Mouse (Mus musculus) lung, adult 2 months (tissue): ENCODE measurements at regions not wholly inside any gene's neighbourhood (a gene's known extent, or its start where the extent isn't known, plus 50 kb on each side); places are given as distances from the start of the nearest gene placed in this dataset.

Experiments
- CTCF ChIP-seq: fragments of 200-500 bp; IDR thresholded peaks from 2 replicates; pipeline ENCODE4 v1.5.1; 2011; ENCODE audit warnings: mild to moderate bottlenecking, low read length, control low read depth; ENCODE audit not compliant: insufficient read depth
- POLR2A ChIP-seq: fragments of 200-500 bp; IDR thresholded peaks from 2 replicates; pipeline ENCODE4 v1.6.1; 2011; ENCODE audit warnings: low read depth, mild to moderate bottlenecking, control low read depth, low read length, borderline replicate concordance; ENCODE audit errors: extremely low read depth

DNA sequence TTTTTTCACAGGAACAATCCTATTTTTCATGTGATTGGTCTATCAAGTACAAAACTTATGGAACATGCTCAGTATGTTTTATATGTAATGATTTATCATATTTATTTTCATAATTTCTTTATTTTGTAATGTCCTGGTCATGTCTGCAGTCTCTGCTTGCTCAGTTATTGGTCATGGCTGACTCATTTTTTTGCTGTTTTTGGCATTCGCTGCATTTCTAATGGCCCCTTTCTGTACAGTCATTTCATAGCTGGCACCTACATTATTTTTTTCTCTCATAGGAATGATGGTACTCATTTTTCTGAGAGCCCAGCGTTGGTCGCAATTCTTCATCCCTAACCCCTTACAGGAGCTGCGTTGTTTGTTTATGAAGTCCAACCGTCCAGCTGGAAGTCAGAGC, 136.5 kb upstream of the Fam92a start:
- no peak for TF ChIP-seq CTCF
- TF ChIP-seq POLR2A: no peak
